Mouse (Mus musculus) midbrain, embryonic 10.5 days (tissue): Measurements from ENCODE around the gene I830077J02Rik. TPM values are rescaled to one million over a fixed set of nuclear protein-coding genes. Genes with fewer than 3 reads are reported as not detected.

ENCODE experiments used
- DNase-seq: peaks from one replicate; pipeline ENCODE4 v3.0.0-alpha.2; 2017; ENCODE audit warnings: low spot score
- H3K27ac ChIP-seq: fragments of 300-500 bp; sonication (generic); replicated peaks from 2 replicates; pipeline ENCODE4 v1.5.1; 2016; ENCODE audit warnings: mild to moderate bottlenecking
- H3K27me3 ChIP-seq: fragments of 300-500 bp; sonication (generic); 2 replicates; pipeline ENCODE4 v1.6.1; 2016; ENCODE audit warnings: low read depth, mild to moderate bottlenecking; ENCODE audit not compliant: poor library complexity, severe bottlenecking
- H3K36me3 ChIP-seq: fragments of 300-500 bp; sonication (generic); 2 replicates; pipeline ENCODE4 v1.6.1; 2016; ENCODE audit warnings: mild to moderate bottlenecking, moderate library complexity
- H3K4me1 ChIP-seq: fragments of 300-500 bp; sonication (generic); 2 replicates; pipeline ENCODE4 v1.6.1; 2016
- H3K4me3 ChIP-seq: fragments of 300-500 bp; sonication (generic); 2 replicates; pipeline ENCODE4 v1.5.1; 2016; ENCODE audit warnings: mild to moderate bottlenecking, moderate library complexity
- H3K9me3 ChIP-seq: fragments of 300-500 bp; sonication (generic); replicated peaks from 2 replicates; pipeline ENCODE4 v1.6.1; 2016; ENCODE audit warnings: mild to moderate bottlenecking
- WGBS: fragments of 180-500 bp; shearing (Covaris S2); methylation state at CpG from one replicate; pipeline ENCODE4 v1.1.7; 2016; 5-methylcytosine and 5-hydroxymethylcytosine counted together
- polyA plus RNA-seq: library from polyadenylated mRNA; unstranded; fragments of >200 nt; fragmentation: Nextera tagmentation; extraction: Ambion mirVana; gene quantifications from 2 replicates; pipeline ENCODE4 v1.2.1, GENCODE M21; 2016

The I830077J02Rik gene
- polyA plus RNA-seq, 1 experiment from 2014 or later = 0.90 TPM

- H3K27ac ChIP-seq = no peak overlapping the region
Measured at GRCm38 (mm10) chr3:105899394-105900147, 32.9 kb downstream of the I830077J02Rik start.

GRCm38 (mm10) chr3:105898861-105899260 lies 33.6 kb downstream of the I830077J02Rik start:
- H3K27me3 ChIP-seq = peaks cover 5% of the 10 kb centered on the region; the same call in 1 of the 2 replicates
- H3K4me1 ChIP-seq = no peaks in the 10 kb centered on the region
- no peak overlapping the region for H3K4me3 ChIP-seq
- H3K9me3 ChIP-seq = no peaks in the 10 kb centered on the region
- WGBS = 92% methylated on average over 11 of the region's 11 CpGs
- H3K36me3 ChIP-seq = no peaks in the 10 kb centered on the region
- no peak overlapping the region for H3K27ac ChIP-seq
- no peak for DNase-seq

More at GRCm38 (mm10) chr3:105899394-105900147, 32.9 kb downstream of the I830077J02Rik start:
- no peaks in the 10 kb centered on the region for H3K36me3 ChIP-seq
- H3K4me3 ChIP-seq = no peak overlapping the region
- DNase-seq = peak; percentile 81
- peaks cover 5% of the 10 kb centered on the region; the same call in 1 of the 2 replicates for H3K27me3 ChIP-seq
- WGBS = 42% methylated on average over 8 of the region's 8 CpGs
- no peaks in the 10 kb centered on the region for H3K9me3 ChIP-seq
- H3K4me1 ChIP-seq = no peaks in the 10 kb centered on the region

GRCm38 (mm10) chr3:105898325-105898724 lies 34.1 kb downstream of the I830077J02Rik start:
- no peak overlapping the region for H3K27ac ChIP-seq
- H3K4me3 ChIP-seq = no peak overlapping the region
- no peaks in the 10 kb centered on the region for H3K9me3 ChIP-seq
- whole genome bisulfite sequencing = 86% methylated on average over 2 of the region's 2 CpGs
- DNase-seq = no peak
- no peaks in the 10 kb centered on the region for H3K4me1 ChIP-seq
- H3K36me3 ChIP-seq = no peaks in the 10 kb centered on the region
- peaks cover 5% of the 10 kb centered on the region; the same call in 1 of the 2 replicates for H3K27me3 ChIP-seq

GRCm38 (mm10) chr3:105896811-105897210 lies 35.7 kb downstream of the I830077J02Rik start:
- Histone ChIP-seq H3K4me3 (no peak overlapping the region), H3K27me3 (peaks cover 5% of the 10 kb centered on the region; the same call in 1 of the 2 replicates), H3K36me3 (no peaks in the 10 kb centered on the region), H3K27ac (no peak overlapping the region), H3K4me1 (no peaks in the 10 kb centered on the region), H3K9me3 (no peaks in the 10 kb centered on the region)
- WGBS = 87% methylated on average over 3 of the region's 3 CpGs
- DNase-seq = no peak

- no peak overlapping the region for H3K4me3 ChIP-seq
- no peak overlapping the region for H3K27ac ChIP-seq
- no peaks in the 10 kb centered on the region for H3K4me1 ChIP-seq
- no peak for DNase-seq
- H3K9me3 ChIP-seq = no peaks in the 10 kb centered on the region
- peaks cover 5% of the 10 kb centered on the region; the same call in 1 of the 2 replicates for H3K27me3 ChIP-seq
- 90% methylated on average over 23 of the region's 23 CpGs for WGBS
- no peaks in the 10 kb centered on the region for H3K36me3 ChIP-seq
Measured at GRCm38 (mm10) chr3:105894601-105895592, 37.6 kb downstream of the I830077J02Rik start.

GRCm38 (mm10) chr3:105893941-105894391 lies 38.5 kb downstream of the I830077J02Rik start:
- WGBS = 71% methylated on average over 6 of the region's 6 CpGs
- Histone ChIP-seq H3K4me3 (no peak overlapping the region), H3K36me3 (no peaks in the 10 kb centered on the region), H3K9me3 (no peaks in the 10 kb centered on the region), H3K27ac (0 out of 2 replicates have a peak overlapping the region, but pooled peaks have one; percentile 13), H3K27me3 (peaks cover 2% of the 10 kb centered on the region; the same call in 1 of the 2 replicates), H3K4me1 (no peaks in the 10 kb centered on the region)
- no peak for DNase-seq

- Histone ChIP-seq H3K4me1 (no peaks in the 10 kb centered on the region), H3K9me3 (no peaks in the 10 kb centered on the region), H3K27me3 (no peaks in the 10 kb centered on the region), H3K27ac (no peak overlapping the region), H3K36me3 (no peaks in the 10 kb centered on the region), H3K4me3 (no peak overlapping the region)
- no peak for DNase-seq
- 87% methylated on average over 19 of the region's 19 CpGs for whole genome bisulfite sequencing
Measured at GRCm38 (mm10) chr3:105892572-105893495, 39.6 kb downstream of the I830077J02Rik start.

- no peak for DNase-seq
- Histone ChIP-seq H3K27ac (no peak overlapping the region), H3K9me3 (no peaks in the 10 kb centered on the region), H3K36me3 (no peaks in the 10 kb centered on the region), H3K4me3 (no peak overlapping the region), H3K27me3 (no peaks in the 10 kb centered on the region), H3K4me1 (no peaks in the 10 kb centered on the region)
- WGBS = 83% methylated on average over 10 of the region's 10 CpGs
Measured at GRCm38 (mm10) chr3:105891760-105892571, 40.5 kb downstream of the I830077J02Rik start.

GRCm38 (mm10) chr3:105891141-105891540 lies 41.3 kb downstream of the I830077J02Rik start:
- no peak overlapping the region for H3K27ac ChIP-seq
- no peak for DNase-seq
- WGBS = 87% methylated on average over 3 of the region's 3 CpGs

GRCm38 (mm10) chr3:105890220-105890619 lies 42.2 kb downstream of the I830077J02Rik start:
- WGBS = 79% methylated on average over 4 of the region's 4 CpGs
- H3K27me3 ChIP-seq = no peaks in the 10 kb centered on the region
- H3K4me1 ChIP-seq = no peaks in the 10 kb centered on the region
- H3K4me3 ChIP-seq = no peak overlapping the region
- H3K9me3 ChIP-seq = no peaks in the 10 kb centered on the region
- no peak for DNase-seq
- H3K27ac ChIP-seq = no peak overlapping the region
- H3K36me3 ChIP-seq = no peaks in the 10 kb centered on the region

More at GRCm38 (mm10) chr3:105891141-105891540, 41.3 kb downstream of the I830077J02Rik start:
- Histone ChIP-seq H3K27me3 (no peaks in the 10 kb centered on the region), H3K4me1 (no peaks in the 10 kb centered on the region), H3K9me3 (no peaks in the 10 kb centered on the region), H3K36me3 (no peaks in the 10 kb centered on the region), H3K4me3 (no peak overlapping the region)

GRCm38 (mm10) chr3:105888961-105889360 lies 43.5 kb downstream of the I830077J02Rik start:
- Histone ChIP-seq H3K27ac (no peak overlapping the region), H3K4me1 (no peaks in the 10 kb centered on the region), H3K27me3 (no peaks in the 10 kb centered on the region), H3K9me3 (no peaks in the 10 kb centered on the region), H3K36me3 (no peaks in the 10 kb centered on the region), H3K4me3 (no peak overlapping the region)
- WGBS = 76% methylated on average over 3 of the region's 3 CpGs
- no peak for DNase-seq
